Mouse (Mus musculus) heart, embryonic 13.5 days (tissue): ENCODE results near the gene Megf11. TPM values are rescaled to one million over a fixed set of nuclear protein-coding genes. Genes with fewer than 3 reads are reported as not detected.

Source experiments
- ATAC-seq: fragments of 200-750 bp; cut with Nextera tagmentation; 2 replicates; pipeline ENCODE4 v1.8.0; 2017; ENCODE audit warnings: moderate TSS enrichment; ENCODE audit not compliant: insufficient number of reproducible peaks, low FRiP score, low TSS enrichment; ENCODE audit errors: extremely low read depth
- H3K27ac ChIP-seq: fragments of 300-500 bp; sonication (generic); replicated peaks from 2 replicates; pipeline ENCODE4 v1.5.1; 2015; ENCODE audit warnings: moderate library complexity, mild to moderate bottlenecking, inconsistent platforms
- H3K27me3 ChIP-seq: fragments of 300-500 bp; sonication (generic); replicated peaks from 2 replicates; pipeline ENCODE4 v1.6.1; 2015; ENCODE audit warnings: mild to moderate bottlenecking, inconsistent platforms
- H3K36me3 ChIP-seq: fragments of 300-500 bp; sonication (generic); 2 replicates; pipeline ENCODE4 v1.6.1; 2015; ENCODE audit warnings: mild to moderate bottlenecking, inconsistent platforms
- H3K4me1 ChIP-seq: fragments of 300-500 bp; sonication (generic); 2 replicates; pipeline ENCODE4 v1.6.1; 2015; ENCODE audit warnings: inconsistent platforms
- H3K4me2 ChIP-seq: fragments of 300-500 bp; sonication (generic); 2 replicates; pipeline ENCODE4 v1.6.1; 2015; ENCODE audit warnings: inconsistent platforms, mild to moderate bottlenecking, moderate library complexity
- H3K4me3 ChIP-seq: fragments of 300-500 bp; sonication (generic); 2 replicates; pipeline ENCODE4 v1.5.1; 2015; ENCODE audit warnings: moderate library complexity, mild to moderate bottlenecking, inconsistent platforms
- H3K9ac ChIP-seq: fragments of 300-500 bp; sonication (generic); 2 replicates; pipeline ENCODE4 v1.6.1; 2015; ENCODE audit warnings: inconsistent platforms, mild to moderate bottlenecking, moderate library complexity
- H3K9me3 ChIP-seq: fragments of 300-500 bp; sonication (generic); 2 replicates; pipeline ENCODE4 v1.6.1; 2016; ENCODE audit warnings: inconsistent platforms
- WGBS: fragments of 180-500 bp; shearing (Covaris S2); methylation state at CpG from one replicate; pipeline ENCODE4 v1.1.7; 2015; ENCODE audit warnings: mixed read lengths; 5-methylcytosine and 5-hydroxymethylcytosine counted together
- polyA plus RNA-seq: library from polyadenylated mRNA; unstranded; fragments of >200 nt; fragmentation: Nextera tagmentation; extraction: Ambion mirVana; gene quantifications from 2 replicates; pipeline ENCODE4 v1.2.1, GENCODE M21; 2015

Megf11 gene
- polyA plus RNA-seq, 1 experiment from 2014 or later = 1.1 TPM

DNA sequence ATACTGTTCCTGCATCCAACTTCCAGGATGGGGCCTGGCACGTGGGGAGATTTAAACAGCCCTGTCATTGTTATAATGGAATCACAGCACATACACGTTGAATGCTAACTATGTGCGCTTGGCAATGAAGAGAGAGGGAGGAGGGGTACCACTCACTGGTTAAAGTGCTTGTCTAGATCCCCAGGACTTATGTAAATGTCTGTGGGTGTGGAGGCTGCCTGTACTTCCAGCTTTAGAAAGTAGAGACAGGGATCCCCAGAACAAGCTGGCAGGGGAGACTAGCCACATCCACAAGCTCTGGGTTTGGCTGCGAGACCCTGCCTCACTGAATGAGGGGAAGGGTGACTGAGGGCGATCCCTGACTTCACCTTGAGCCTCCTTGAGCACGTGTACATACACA lies 250.7 kb downstream of the Megf11 start:
- Histone ChIP-seq H3K36me3 (no peaks in the 10 kb centered on the region), H3K27me3 (peaks cover 53% of the 10 kb centered on the region), H3K4me1 (peaks cover 6% of the 10 kb centered on the region), H3K9ac (no peak overlapping the region), H3K9me3 (no peaks in the 10 kb centered on the region), H3K4me2 (no peak overlapping the region), H3K27ac (no peak overlapping the region), H3K4me3 (no peak overlapping the region)
- 58% methylated on average over 6 of the region's 6 CpGs for WGBS
- no peak for ATAC-seq

DNA sequence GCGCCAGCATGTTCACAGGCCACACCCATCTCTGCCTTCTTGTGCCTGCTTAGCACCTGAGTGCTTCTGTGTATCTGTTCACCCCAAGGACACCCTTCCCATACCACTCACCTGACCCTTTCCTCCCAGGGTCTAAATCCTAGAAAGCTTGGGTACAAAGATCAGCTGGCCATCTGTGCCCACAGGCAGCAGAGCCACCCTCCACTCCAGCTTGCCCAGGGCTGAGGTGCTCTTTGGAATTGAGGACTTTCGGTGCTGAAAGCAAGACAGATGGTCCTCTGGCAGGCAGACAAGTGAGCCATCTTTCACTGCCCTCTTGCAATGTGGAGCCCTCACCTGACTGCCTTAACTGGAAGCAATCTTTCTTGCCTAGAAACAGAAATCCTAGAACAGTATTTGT lies 251.5 kb downstream of the Megf11 start:
- H3K36me3 ChIP-seq = no peaks in the 10 kb centered on the region
- H3K4me3 ChIP-seq = no peak overlapping the region
- ATAC-seq = no peak
- WGBS = 59% methylated on average over 2 of the region's 2 CpGs
- no peak overlapping the region for H3K27ac ChIP-seq
- H3K27me3 ChIP-seq = peaks cover 53% of the 10 kb centered on the region
- no peaks in the 10 kb centered on the region for H3K9me3 ChIP-seq
- H3K9ac ChIP-seq = no peak overlapping the region
- peaks cover 6% of the 10 kb centered on the region for H3K4me1 ChIP-seq
- H3K4me2 ChIP-seq = no peak overlapping the region

GRCm38 (mm10) chr9:64638250-64638649 lies 252.8 kb downstream of the Megf11 start:
- Histone ChIP-seq H3K27ac (no peak overlapping the region), H3K36me3 (no peaks in the 10 kb centered on the region), H3K27me3 (peaks cover 49% of the 10 kb centered on the region), H3K4me2 (peak overlapping the region; percentile 66), H3K9me3 (no peaks in the 10 kb centered on the region), H3K9ac (0 out of 2 replicates have a peak overlapping the region, but pooled peaks have one; percentile 19), H3K4me3 (peak overlapping the region; percentile 37), H3K4me1 (peaks cover 6% of the 10 kb centered on the region)
- WGBS = under 1% methylated on average over 22 of the region's 22 CpGs
- ATAC-seq = no peak

DNA sequence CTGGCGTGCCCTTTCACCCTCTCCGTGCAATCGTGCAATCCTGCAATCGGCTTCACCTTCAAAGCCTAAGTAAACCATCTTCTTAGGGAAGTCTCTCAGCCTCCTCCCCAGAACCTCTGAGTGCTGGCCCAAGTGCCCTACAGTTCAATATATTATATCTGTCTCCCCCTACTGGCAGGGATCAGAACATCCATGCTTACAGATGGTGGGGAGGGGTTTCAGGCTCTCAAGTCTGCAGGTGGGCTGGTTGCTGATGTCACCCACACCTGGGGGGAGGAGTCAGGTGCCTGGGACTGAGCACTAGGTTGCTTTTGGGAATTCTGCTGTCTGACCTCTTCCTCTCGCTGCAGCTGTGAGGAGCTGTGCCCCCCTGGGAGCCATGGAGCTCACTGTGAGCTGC lies 254.2 kb downstream of the Megf11 start:
- H3K4me1 ChIP-seq = peaks cover 6% of the 10 kb centered on the region
- no peak overlapping the region for H3K9ac ChIP-seq
- H3K36me3 ChIP-seq = no peaks in the 10 kb centered on the region
- no peaks in the 10 kb centered on the region for H3K9me3 ChIP-seq
- WGBS = 10% methylated on average over 5 of the region's 5 CpGs
- no peak for ATAC-seq
- H3K4me3 ChIP-seq = no peak overlapping the region
- peaks cover 48% of the 10 kb centered on the region for H3K27me3 ChIP-seq
- no peak overlapping the region for H3K4me2 ChIP-seq
- H3K27ac ChIP-seq = no peak overlapping the region

GRCm38 (mm10) chr9:64644129-64644528 lies 258.7 kb downstream of the Megf11 start:
- WGBS = 26% methylated on average over 7 of the region's 7 CpGs
- ATAC-seq = no peak

GRCm38 (mm10) chr9:64645462-64645861 lies 260.0 kb downstream of the Megf11 start:
- Histone ChIP-seq H3K4me3 (no peak overlapping the region), H3K27me3 (peaks cover 26% of the 10 kb centered on the region), H3K27ac (no peak overlapping the region), H3K4me2 (no peak overlapping the region), H3K9me3 (no peaks in the 10 kb centered on the region), H3K9ac (no peak overlapping the region), H3K36me3 (no peaks in the 10 kb centered on the region), H3K4me1 (no peaks in the 10 kb centered on the region)
- WGBS = 74% methylated on average over 3 of the region's 3 CpGs
- ATAC-seq = no peak

More at GRCm38 (mm10) chr9:64644129-64644528, 258.7 kb downstream of the Megf11 start:
- Histone ChIP-seq H3K4me2 (no peak overlapping the region), H3K4me3 (no peak overlapping the region), H3K9me3 (no peaks in the 10 kb centered on the region), H3K36me3 (no peaks in the 10 kb centered on the region), H3K4me1 (no peaks in the 10 kb centered on the region), H3K27me3 (peaks cover 18% of the 10 kb centered on the region), H3K9ac (no peak overlapping the region), H3K27ac (no peak overlapping the region)

- Histone ChIP-seq H3K9ac (no peak overlapping the region), H3K4me3 (no peak overlapping the region)
- WGBS = 60% methylated on average over 9 of the region's 9 CpGs
Observed at GRCm38 (mm10) chr9:64649393-64649792, 264.0 kb downstream of the Megf11 start.

GRCm38 (mm10) chr9:64649892-64650291 lies 264.5 kb downstream of the Megf11 start:
- H3K4me2 ChIP-seq = no peak overlapping the region
- H3K27ac ChIP-seq = no peak overlapping the region
- WGBS = 13% methylated on average over 2 of the region's 2 CpGs
- peaks cover 26% of the 10 kb centered on the region for H3K27me3 ChIP-seq
- no peak overlapping the region for H3K9ac ChIP-seq
- H3K36me3 ChIP-seq = no peaks in the 10 kb centered on the region
- no peak overlapping the region for H3K4me3 ChIP-seq
- no peaks in the 10 kb centered on the region for H3K9me3 ChIP-seq
- no peaks in the 10 kb centered on the region for H3K4me1 ChIP-seq
- no peak for ATAC-seq

More at GRCm38 (mm10) chr9:64649393-64649792, 264.0 kb downstream of the Megf11 start:
- Histone ChIP-seq H3K4me2 (no peak overlapping the region), H3K27ac (no peak overlapping the region), H3K4me1 (no peaks in the 10 kb centered on the region), H3K9me3 (no peaks in the 10 kb centered on the region), H3K36me3 (no peaks in the 10 kb centered on the region), H3K27me3 (peaks cover 31% of the 10 kb centered on the region)
- no peak for ATAC-seq

GRCm38 (mm10) chr9:64651181-64651580 lies 265.8 kb downstream of the Megf11 start:
- Histone ChIP-seq H3K4me2 (no peak overlapping the region), H3K9me3 (no peaks in the 10 kb centered on the region), H3K36me3 (no peaks in the 10 kb centered on the region), H3K27me3 (peaks cover 25% of the 10 kb centered on the region), H3K27ac (no peak overlapping the region), H3K4me1 (no peaks in the 10 kb centered on the region), H3K4me3 (no peak overlapping the region), H3K9ac (no peak overlapping the region)
- ATAC-seq = no peak
- WGBS = 87% methylated on average over 1 of the region's 1 CpGs

GRCm38 (mm10) chr9:64651689-64652088 lies 266.3 kb downstream of the Megf11 start:
- Histone ChIP-seq H3K9me3 (no peaks in the 10 kb centered on the region), H3K27me3 (peaks cover 20% of the 10 kb centered on the region), H3K4me1 (no peaks in the 10 kb centered on the region), H3K4me3 (no peak overlapping the region), H3K4me2 (no peak overlapping the region), H3K9ac (no peak overlapping the region), H3K36me3 (no peaks in the 10 kb centered on the region), H3K27ac (no peak overlapping the region)
- no peak for ATAC-seq
- WGBS = 13% methylated on average over 4 of the region's 4 CpGs

DNA sequence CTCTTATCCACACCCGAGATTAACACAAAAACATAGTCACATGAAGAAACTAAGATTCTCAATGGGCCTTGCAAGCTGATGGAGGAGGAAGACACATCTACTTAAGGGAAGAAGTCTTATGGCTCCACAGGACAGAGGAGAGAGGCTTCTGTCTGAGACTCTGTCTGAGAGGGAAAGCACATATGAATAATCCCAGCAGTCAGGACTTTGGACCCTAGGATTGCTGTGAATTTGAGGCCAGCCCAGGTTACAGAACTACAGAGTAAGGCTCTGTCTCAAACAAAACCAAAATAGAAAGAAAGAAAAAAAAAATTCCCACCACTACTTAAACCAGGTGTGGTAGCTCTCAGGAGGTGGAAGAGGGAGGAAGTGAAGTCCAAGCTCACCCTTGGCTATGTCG lies 266.7 kb downstream of the Megf11 start:
- WGBS = 59% methylated on average over 2 of the region's 2 CpGs
- no peaks in the 10 kb centered on the region for H3K36me3 ChIP-seq
- no peak overlapping the region for H3K4me2 ChIP-seq
- H3K9ac ChIP-seq = no peak overlapping the region
- no peak overlapping the region for H3K27ac ChIP-seq
- peaks cover 18% of the 10 kb centered on the region for H3K27me3 ChIP-seq
- ATAC-seq = no peak
- no peaks in the 10 kb centered on the region for H3K4me1 ChIP-seq
- H3K4me3 ChIP-seq = no peak overlapping the region
- no peaks in the 10 kb centered on the region for H3K9me3 ChIP-seq

GRCm38 (mm10) chr9:64652841-64653361 lies 267.5 kb downstream of the Megf11 start:
- 58% methylated on average over 10 of the region's 10 CpGs for WGBS

More at GRCm38 (mm10) chr9:64652841-64653361, 267.5 kb downstream of the Megf11 start:
- no peaks in the 10 kb centered on the region for H3K9me3 ChIP-seq
- peaks cover 18% of the 10 kb centered on the region for H3K27me3 ChIP-seq
- H3K9ac ChIP-seq = no peak overlapping the region
- no peak overlapping the region for H3K4me2 ChIP-seq
- H3K27ac ChIP-seq = no peak overlapping the region
- no peaks in the 10 kb centered on the region for H3K36me3 ChIP-seq
- ATAC-seq = no peak
- H3K4me1 ChIP-seq = no peaks in the 10 kb centered on the region
- no peak overlapping the region for H3K4me3 ChIP-seq
